Mouse (Mus musculus) olfactory bulb, adult 2 months (tissue): ENCODE measurements around the gene Mfsd12. TPM values are rescaled to one million over a fixed set of nuclear protein-coding genes. Genes with fewer than 3 reads are reported as not detected.

ENCODE experiments used
- H3K27ac ChIP-seq: fragments of 200-500 bp; 2 replicates; pipeline ENCODE4 v1.5.1; 2012; ENCODE audit warnings: low read depth, low read length; ENCODE audit not compliant: insufficient read depth
- H3K4me1 ChIP-seq: fragments of 200-500 bp; 2 replicates; pipeline ENCODE4 v1.6.1; 2012; ENCODE audit warnings: low read length; ENCODE audit not compliant: control insufficient read depth, insufficient read depth
- H3K4me3 ChIP-seq: fragments of 200-500 bp; 2 replicates; pipeline ENCODE4 v1.5.1; 2012; ENCODE audit warnings: mild to moderate bottlenecking, low read depth, low read length, moderate library complexity; ENCODE audit not compliant: insufficient read depth
- CTCF ChIP-seq: fragments of 200-500 bp; IDR thresholded peaks from 2 replicates; pipeline ENCODE4 v1.5.1; 2012; ENCODE audit warnings: low read depth, mild to moderate bottlenecking, low read length, moderate library complexity; ENCODE audit not compliant: insufficient read depth
- POLR2A ChIP-seq: fragments of 200-500 bp; IDR thresholded peaks from 2 replicates; pipeline ENCODE4 v1.6.1; 2012; ENCODE audit warnings: mild to moderate bottlenecking, low read depth, low read length, moderate library complexity; ENCODE audit not compliant: insufficient read depth
- WGBS: fragments of 180-500 bp; shearing (Covaris S2); methylation state at CpG from one replicate; pipeline ENCODE4 v1.1.7; 2018; 5-methylcytosine and 5-hydroxymethylcytosine counted together
- polyA plus RNA-seq: library from polyadenylated mRNA; stranded (reverse); fragments of >200 nt; gene quantifications from 2 replicates; pipeline ENCODE4 v1.2.4, GENCODE M21; 2012; ENCODE audit warnings: low replicate concordance; ENCODE audit not compliant: missing spikeins, insufficient read depth, insufficient read length

The Mfsd12 gene
- polyA plus RNA-seq, 1 experiment, result not detected

DNA sequence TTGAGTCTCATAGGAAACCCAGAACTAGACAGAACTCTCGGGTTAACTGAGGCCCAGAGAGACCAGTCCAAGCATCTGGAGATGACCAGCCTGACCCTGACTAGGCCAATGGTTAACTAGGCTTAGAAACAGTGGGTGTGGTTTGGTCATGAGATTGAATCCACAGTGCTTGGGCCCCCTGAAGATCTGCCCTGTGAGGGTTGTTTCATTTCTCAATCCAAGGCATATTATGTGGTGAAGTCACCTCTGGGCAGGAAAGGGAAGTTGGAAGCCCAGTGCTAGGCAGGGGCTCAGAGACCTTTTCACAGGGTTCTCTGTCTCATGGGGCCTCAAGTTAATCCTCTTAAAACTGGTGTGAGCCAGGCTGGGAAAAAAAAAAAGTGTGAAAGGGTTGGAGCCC, 1.6 kb downstream of the Mfsd12 start:
- TF ChIP-seq POLR2A (no peak), CTCF (no peak)
- Histone ChIP-seq H3K4me1 (peaks cover 64% of the 10 kb centered on the region), H3K27ac (no peak overlapping the region), H3K4me3 (no peak overlapping the region; the same call in 1 of the 2 replicates)
- WGBS, result 65% methylated on average over 1 of the region's 1 CpGs

DNA sequence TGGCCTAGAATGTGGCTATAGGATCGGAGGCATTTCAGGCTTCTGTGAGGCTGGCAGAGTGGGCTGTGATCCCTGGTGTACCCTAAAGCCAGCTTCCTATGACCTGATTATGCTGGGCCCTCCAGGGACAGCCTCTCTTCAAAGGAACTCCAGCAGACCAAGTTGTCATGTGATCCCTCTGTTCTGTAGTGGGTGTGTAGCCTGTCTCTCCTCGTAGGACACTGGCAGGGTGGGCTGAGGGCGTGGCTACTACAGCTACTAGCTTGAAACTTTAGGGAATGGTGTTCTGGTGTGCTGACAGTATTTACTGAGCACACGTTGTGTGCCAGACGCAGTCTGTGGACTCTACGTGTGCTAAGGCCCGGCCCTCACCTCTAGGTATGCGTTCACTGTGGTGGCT, 3.4 kb downstream of the Mfsd12 start:
- H3K27ac ChIP-seq, result no peak overlapping the region
- WGBS, result 71% methylated on average over 8 of the region's 8 CpGs
- TF ChIP-seq CTCF (no peak), POLR2A (no peak)

DNA sequence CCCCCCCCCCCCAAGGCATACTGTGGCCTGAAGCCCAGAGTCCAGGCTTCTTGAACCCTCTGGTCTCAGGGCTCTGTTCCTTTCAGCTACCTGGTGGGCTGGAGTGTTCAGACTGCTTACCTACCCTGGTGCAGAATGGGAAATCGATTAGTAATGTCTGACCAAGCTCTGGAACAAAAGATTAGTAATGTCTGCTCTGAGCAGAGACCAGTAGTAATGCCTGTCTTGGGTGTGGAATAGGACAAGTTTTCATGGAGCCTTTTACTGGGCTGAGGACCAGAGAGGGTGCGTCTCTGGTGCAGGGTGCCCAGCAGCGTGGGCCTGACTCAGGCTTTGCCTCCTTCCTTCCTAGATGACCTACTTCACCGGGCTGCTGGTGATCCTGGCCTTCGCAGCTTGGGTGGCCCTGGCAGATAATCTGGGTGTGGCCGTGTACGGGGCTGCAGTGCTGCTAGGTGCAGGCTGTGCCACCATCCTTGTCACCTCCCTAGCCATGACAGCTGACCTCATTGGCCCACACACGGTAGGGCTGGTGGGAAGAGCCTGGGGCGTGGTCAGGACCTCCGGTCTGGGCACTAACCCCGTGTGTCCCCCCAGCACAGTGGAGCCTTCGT, 5.2 kb downstream of the Mfsd12 start:
- Histone ChIP-seq H3K27ac (no peak overlapping the region), H3K4me3 (no peak overlapping the region), H3K4me1 (peaks cover 51% of the 10 kb centered on the region)
- TF ChIP-seq CTCF (no peak), POLR2A (no peak)
- WGBS, result 86% methylated on average over 12 of the region's 12 CpGs

More for the DNA sequence above, 3.4 kb downstream of the Mfsd12 start:
- Histone ChIP-seq H3K4me3 (no peak overlapping the region), H3K4me1 (peaks cover 63% of the 10 kb centered on the region)

DNA sequence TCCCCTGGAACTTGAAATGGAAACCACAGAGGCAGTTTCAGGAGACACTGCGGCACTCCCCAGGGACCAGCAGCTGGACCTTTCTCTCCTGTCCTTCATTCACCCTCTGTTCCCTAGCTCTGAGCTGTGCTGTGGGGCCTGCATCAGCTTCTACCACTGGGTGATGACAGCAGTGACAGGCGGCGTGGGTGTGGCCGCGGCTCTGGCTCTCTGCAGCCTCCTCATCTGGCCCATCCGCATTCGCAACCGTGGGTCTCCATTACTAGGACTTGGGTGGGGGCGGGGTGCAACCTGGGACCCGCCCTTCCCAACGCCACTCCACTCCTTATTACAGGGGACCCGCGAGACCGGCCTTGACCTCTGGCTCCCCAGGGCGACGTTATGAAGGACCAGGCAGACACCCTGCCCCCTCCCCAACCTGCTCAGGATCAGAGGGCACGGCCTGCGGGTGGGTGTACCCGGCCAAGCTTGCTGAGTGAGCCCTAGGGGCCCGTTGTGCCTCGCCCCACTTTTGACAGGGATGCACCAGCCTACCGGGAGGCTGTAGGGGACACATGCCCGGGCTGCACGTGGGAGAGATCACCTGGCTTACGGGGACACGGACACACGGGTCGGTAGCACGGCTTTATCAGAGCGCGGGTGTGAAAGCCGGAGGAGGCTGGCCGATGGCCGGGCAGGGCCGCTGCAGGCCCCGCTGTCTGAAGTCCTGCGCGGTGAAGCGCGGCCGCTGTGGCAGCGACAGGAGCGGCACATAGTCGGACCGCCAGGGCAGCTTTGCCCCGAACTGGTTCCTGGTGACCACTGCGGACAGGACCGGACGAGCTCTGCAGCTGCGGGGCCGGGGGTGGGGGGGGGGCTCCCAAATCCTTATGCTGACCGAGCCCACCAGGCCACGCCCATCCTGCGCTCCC, 6.4 kb downstream of the Mfsd12 start:
- WGBS, result 44% methylated on average over 54 of the region's 54 CpGs
- peaks cover 41% of the 10 kb centered on the region for H3K4me1 ChIP-seq
- H3K4me3 ChIP-seq, result no peak overlapping the region
- TF ChIP-seq CTCF (no peak), POLR2A (no peak)
- H3K27ac ChIP-seq, result no peak overlapping the region

- Histone ChIP-seq H3K4me1 (peaks cover 31% of the 10 kb centered on the region), H3K4me3 (no peak overlapping the region), H3K27ac (no peak overlapping the region)
- TF ChIP-seq CTCF (no peak), POLR2A (no peak)
- 36% methylated on average over 28 of the region's 28 CpGs for WGBS
These were observed 7.4 kb downstream of the Mfsd12 start for GRCm38 (mm10) chr10:81364666-81365065.

DNA sequence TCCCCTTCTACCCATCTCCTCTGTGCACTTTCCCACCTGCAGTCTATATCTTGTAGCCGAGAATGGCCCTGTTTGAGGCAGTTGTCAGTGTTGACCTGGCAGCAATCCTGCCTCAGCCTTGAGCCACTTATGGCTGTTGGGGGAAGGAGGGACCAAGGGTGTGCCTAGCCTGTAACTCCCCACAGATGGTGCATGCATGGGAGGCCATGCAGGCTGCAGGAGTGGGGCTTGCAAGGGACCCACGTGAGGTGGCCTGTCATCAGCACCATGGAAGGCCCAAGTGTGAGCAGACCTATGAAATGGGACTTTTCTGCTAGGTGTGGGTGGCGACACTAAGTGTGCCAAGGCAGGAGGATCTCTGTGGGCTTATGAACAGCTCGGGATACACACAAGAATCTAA, 7.8 kb downstream of the Mfsd12 start:
- WGBS, result 56% methylated on average over 4 of the region's 4 CpGs
- H3K4me3 ChIP-seq, result no peak overlapping the region
- peaks cover 27% of the 10 kb centered on the region for H3K4me1 ChIP-seq
- TF ChIP-seq POLR2A, result no peak
- H3K27ac ChIP-seq, result no peak overlapping the region

DNA sequence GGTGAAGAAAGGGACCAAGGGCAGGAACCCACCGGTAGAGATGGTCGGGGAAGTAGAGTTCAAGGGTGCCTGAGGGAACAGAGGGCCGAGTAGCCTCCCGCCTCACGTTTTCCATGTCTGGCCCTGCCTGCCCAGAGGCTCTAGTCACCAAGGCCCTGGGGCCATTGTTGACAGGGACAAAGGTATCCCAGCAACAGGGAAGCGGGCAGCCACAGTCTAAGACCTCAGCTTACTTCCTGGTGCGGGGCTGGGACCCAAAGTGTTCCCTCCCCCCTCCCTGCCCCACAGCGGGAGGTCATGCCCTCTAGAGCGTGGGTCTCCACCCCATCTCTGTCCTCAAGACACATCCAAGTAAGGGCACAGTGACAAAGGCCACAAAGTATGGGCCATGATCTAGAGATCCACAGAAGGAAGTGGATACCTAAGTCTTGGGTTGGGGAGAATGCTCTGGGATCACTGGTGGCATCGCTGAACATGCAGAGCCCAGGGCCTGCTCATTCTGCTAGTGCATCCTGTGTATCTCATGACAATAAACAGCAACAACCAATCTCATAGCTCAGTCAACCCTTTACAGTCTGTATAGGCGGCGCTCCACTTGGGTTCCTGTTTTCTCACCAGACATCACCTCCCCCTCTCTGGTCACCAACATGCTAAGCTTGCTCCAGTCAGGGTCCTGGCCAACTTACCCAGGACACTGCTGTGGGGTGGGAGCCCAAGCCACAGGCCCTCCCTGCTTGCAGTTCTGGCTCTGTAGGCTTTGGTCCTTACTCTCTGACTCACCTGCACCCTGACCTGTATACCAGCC, 8.6 kb downstream of the Mfsd12 start, which contains the start of gene 4930404N11Rik:
4930404N11Rik (minus strand) TSS at position 145 of the 805 bp plus-strand sequence.
- no peak within 1 kb of the TSS for H3K4me3 ChIP-seq
- TF ChIP-seq CTCF, result no peak
- TF ChIP-seq POLR2A, result no peak
- H3K27ac ChIP-seq, result no peak within 1 kb of the TSS
- WGBS, result 38% methylated on average over 12 of the region's 12 CpGs
- peaks cover 22% of the 10 kb centered on the region for H3K4me1 ChIP-seq

- 67% methylated on average over 6 of the region's 6 CpGs for WGBS
- Histone ChIP-seq H3K4me1 (peaks cover 18% of the 10 kb centered on the region), H3K4me3 (no peak overlapping the region), H3K27ac (no peak overlapping the region)
- TF ChIP-seq CTCF (no peak), POLR2A (no peak)
These were observed 9.4 kb downstream of the Mfsd12 start for GRCm38 (mm10) chr10:81366477-81367206.
